8 mouse cellular contexts compared by ENCODE assay signal in the genomic region with DNA sequence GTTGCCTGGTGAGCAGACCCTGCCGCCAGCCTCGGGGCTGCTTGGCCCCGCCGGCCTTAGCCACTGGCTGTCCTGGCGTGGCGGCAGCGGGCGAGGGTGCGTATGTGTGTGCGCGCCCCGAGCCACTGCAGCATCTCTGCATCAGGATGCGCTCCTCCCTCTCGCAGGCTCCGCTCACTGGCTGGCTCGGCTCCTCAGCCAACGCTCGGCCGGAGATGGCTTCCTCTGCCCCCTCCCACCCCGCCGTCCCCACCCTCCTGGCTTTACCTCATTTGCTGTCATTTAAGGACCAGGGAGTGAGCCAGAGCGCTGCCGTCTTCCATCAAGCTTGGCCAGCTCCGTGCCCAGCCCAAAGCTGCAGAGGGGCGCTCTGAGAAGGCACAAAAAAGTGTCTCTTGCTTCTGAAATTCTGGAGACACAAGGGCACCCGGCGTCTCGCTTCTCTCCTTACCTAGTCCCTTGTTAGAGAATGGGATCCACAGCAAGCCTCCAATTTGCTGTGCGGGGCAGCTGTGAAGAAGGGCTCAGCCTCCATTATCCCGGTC. TPM values are rescaled to one million over a fixed set of nuclear protein-coding genes. Genes with fewer than 3 reads are reported as not detected.
DNase-seq lines count a peak whose midpoint lies in the region; ATAC-seq and TF ChIP-seq lines count a peak whose summit lies in the region.

TSS of gene Cntn2 (minus strand) at position 495 of the 545 bp plus-strand sequence.

- peak within 1 kb of the TSS; percentile 54 for H3K4me2 ChIP-seq in heart, embryonic 12.5 days
- H3K4me2 ChIP-seq in hindbrain, embryonic 15.5 days: peak within 1 kb of the TSS; percentile 77
- H3K4me2 ChIP-seq in limb, embryonic 14.5 days (replicated peaks; ENCODE audit: low read depth, low read length, severe bottlenecking): peak within 1 kb of the TSS; percentile 46
- peak within 1 kb of the TSS; percentile 45 for H3K4me2 ChIP-seq in stomach, embryonic 15.5 days

- intact Hi-C loops in heart, postnatal 10 days (cut with DNase I): no loop called here

- H3K27me3 ChIP-seq in heart, embryonic 12.5 days (replicated peaks): peaks cover 81% of the 10 kb centered on the region
- H3K27me3 ChIP-seq in hindbrain, embryonic 15.5 days: no peaks in the 10 kb centered on the region
- peaks cover 48% of the 10 kb centered on the region for H3K27me3 ChIP-seq in limb, embryonic 14.5 days (ENCODE audit: control insufficient read depth, insufficient read depth, low read length)
- peaks cover 36% of the 10 kb centered on the region for H3K27me3 ChIP-seq in stomach, embryonic 15.5 days (replicated peaks)

- DNase-seq in heart, postnatal 10 days: no peak
- peak; percentile 90 to 94 for DNase-seq in cerebellum, postnatal 25 days
- no peak for DNase-seq in limb, embryonic 14.5 days (ENCODE audit: low spot score)
- DNase-seq in adrenal gland, postnatal 14 days: no peak

- no peaks in the 10 kb centered on the region for H3K36me3 ChIP-seq in heart, embryonic 12.5 days
- no peaks in the 10 kb centered on the region for H3K36me3 ChIP-seq in hindbrain, embryonic 15.5 days
- no peaks in the 10 kb centered on the region for H3K36me3 ChIP-seq in limb, embryonic 14.5 days (ENCODE audit: control insufficient read depth, insufficient read depth, low read length)
- no peaks in the 10 kb centered on the region for H3K36me3 ChIP-seq in stomach, embryonic 15.5 days

- peak within 1 kb of the TSS; percentile 18 for H3K4me3 ChIP-seq in heart, embryonic 12.5 days
- peak within 1 kb of the TSS; percentile 51 for H3K4me3 ChIP-seq in hindbrain, embryonic 15.5 days
- peak within 1 kb of the TSS; percentile 24 for H3K4me3 ChIP-seq in limb, embryonic 14.5 days (replicated peaks; ENCODE audit: low read length)
- H3K4me3 ChIP-seq in stomach, embryonic 15.5 days (replicated peaks): peak within 1 kb of the TSS; percentile 14; the same call in 1 of the 2 replicates

- ATAC-seq in heart, embryonic 12.5 days (ENCODE audit: insufficient number of reproducible peaks, low FRiP score): no peak
- peak; percentile 91 for ATAC-seq in hindbrain, embryonic 15.5 days (ENCODE audit: low FRiP score, low read depth)
- no peak for ATAC-seq in limb, embryonic 14.5 days (ENCODE audit: low FRiP score, low read depth)
- no peak for ATAC-seq in stomach, embryonic 15.5 days (ENCODE audit: insufficient read depth, low FRiP score, low read depth)
- ATAC-seq in erythroblast, adult 5-6 weeks (replicated peaks; ENCODE audit: low FRiP score, poor library complexity, severe bottlenecking): no peak

- H3K4me1 ChIP-seq in heart, embryonic 12.5 days (replicated peaks): peaks cover 17% of the 10 kb centered on the region
- peaks cover 41% of the 10 kb centered on the region for H3K4me1 ChIP-seq in hindbrain, embryonic 15.5 days (replicated peaks)
- peaks cover 8% of the 10 kb centered on the region; the same call in 1 of the 2 replicates for H3K4me1 ChIP-seq in limb, embryonic 14.5 days (ENCODE audit: control insufficient read depth, insufficient read depth, low read length)
- H3K4me1 ChIP-seq in stomach, embryonic 15.5 days: peaks cover 15% of the 10 kb centered on the region; the same call in 1 of the 2 replicates

- no peak within 1 kb of the TSS for H3K27ac ChIP-seq in heart, embryonic 12.5 days (ENCODE audit: poor library complexity, severe bottlenecking)
- peak within 1 kb of the TSS; percentile 86 for H3K27ac ChIP-seq in hindbrain, embryonic 15.5 days (replicated peaks)
- no peak within 1 kb of the TSS for H3K27ac ChIP-seq in limb, embryonic 14.5 days (replicated peaks; ENCODE audit: low read depth, low read length)
- no peak within 1 kb of the TSS for H3K27ac ChIP-seq in stomach, embryonic 15.5 days

- H3K9ac ChIP-seq in heart, embryonic 12.5 days: no peak within 1 kb of the TSS
- peak within 1 kb of the TSS; percentile 61 for H3K9ac ChIP-seq in hindbrain, embryonic 15.5 days
- H3K9ac ChIP-seq in limb, embryonic 14.5 days (ENCODE audit: low read depth, low read length, severe bottlenecking): no peak within 1 kb of the TSS
- H3K9ac ChIP-seq in stomach, embryonic 15.5 days: no peak within 1 kb of the TSS

- H3K9me3 ChIP-seq in heart, embryonic 12.5 days (replicated peaks): no peaks in the 10 kb centered on the region
- H3K9me3 ChIP-seq in hindbrain, embryonic 15.5 days: no peaks in the 10 kb centered on the region
- no peaks in the 10 kb centered on the region for H3K9me3 ChIP-seq in limb, embryonic 14.5 days (ENCODE audit: control insufficient read depth, low read length)
- H3K9me3 ChIP-seq in stomach, embryonic 15.5 days: no peaks in the 10 kb centered on the region

- TF ChIP-seq POLR2A in limb, embryonic 14.5 days (IDR thresholded peaks at IDR 0.05; ENCODE audit: borderline replicate concordance, extremely low read depth, insufficient read depth, insufficient read length): no peak

- WGBS in heart, embryonic 12.5 days: 2% methylated on average over 30 of the region's 30 CpGs
- WGBS in hindbrain, embryonic 15.5 days: under 1% methylated on average over 30 of the region's 30 CpGs
- WGBS in limb, embryonic 14.5 days: 1% methylated on average over 26 of the region's 30 CpGs
- 2% methylated on average over 30 of the region's 30 CpGs for WGBS in stomach, embryonic 15.5 days

RNA-seq across cellular contexts. Expression of gene Cntn2, which starts in this region (rescaled TPM):
- polyA plus RNA-seq in heart, embryonic 12.5 days (2016; fragmentation: Nextera tagmentation; extraction: Ambion mirVana): 0.18 and 0.20 TPM in 2 replicates
- 1 to 10 TPM; 2.6 to 3.3 TPM for total RNA-seq in heart, postnatal 10 days (2021)
- polyA plus RNA-seq in hindbrain, embryonic 15.5 days (2015; fragmentation: Nextera tagmentation; extraction: Ambion mirVana): 28.2 and 47.0 TPM in 2 replicates
- 1.1 TPM in 2 replicates for polyA plus RNA-seq in limb, embryonic 14.5 days (2012; rRNA removed)
- polyA plus RNA-seq in limb, embryonic 14.5 days (2014; fragmentation: Nextera tagmentation; extraction: Ambion mirVana): 0.84 and 1.2 TPM in 2 replicates
- 0.19 and 0.26 TPM in 2 replicates for polyA plus RNA-seq in stomach, embryonic 15.5 days (2015; fragmentation: Nextera tagmentation; extraction: Ambion mirVana)
- total RNA-seq in erythroblast, adult 5-6 weeks (2015; ENCODE audit: low replicate concordance): not detected in 2 replicates
- total RNA-seq in erythroblast, adult 5-6 weeks (2017; ENCODE audit: low replicate concordance): not detected in 2 replicates
- 0.07 and 0.94 TPM in 2 replicates for total RNA-seq in adrenal gland, postnatal 14 days (2021)

Comparison
In these comparisons a context has a peak if more than half of its experiments do, and no peak if none do; other contexts are left out.
1. RNA of gene Cntn2 (polyA plus RNA-seq): 28.2 to 47.0 TPM in hindbrain, embryonic 15.5 days; 0.84 to 1.2 TPM in limb, embryonic 14.5 days, 0.19 to 0.26 TPM in stomach, embryonic 15.5 days and 0.18 to 0.20 TPM in heart, embryonic 12.5 days; every median in the first group is over 10 times any median in the second.
2. DNase-seq: peak in cerebellum, postnatal 25 days (2 of 2); none in heart, postnatal 10 days (0 of 2), limb, embryonic 14.5 days (single experiment) and adrenal gland, postnatal 14 days (single experiment).
3. Peak in every context shown above with its lines, with median percentiles within 50 percentile points of each other: H3K4me2 ChIP-seq and H3K4me3 ChIP-seq.